Mouse (Mus musculus) thymus, postnatal 0 days (tissue): ENCODE data around the gene Dab2. TPM values are rescaled to one million over a fixed set of nuclear protein-coding genes. Genes with fewer than 3 reads are reported as not detected.

Experiments
- DNase-seq: peaks from one replicate; pipeline ENCODE4 v3.0.0-alpha.2; 2015; ENCODE audit warnings: low spot score
- polyA plus RNA-seq: library from polyadenylated mRNA; unstranded; fragments of >200 nt; fragmentation: Nextera tagmentation; extraction: Ambion mirVana; gene quantifications from 2 replicates; pipeline ENCODE4 v1.2.1, GENCODE M21; 2015

Dab2 gene
- 5.0 and 7.1 TPM in 2 replicates for polyA plus RNA-seq

DNA sequence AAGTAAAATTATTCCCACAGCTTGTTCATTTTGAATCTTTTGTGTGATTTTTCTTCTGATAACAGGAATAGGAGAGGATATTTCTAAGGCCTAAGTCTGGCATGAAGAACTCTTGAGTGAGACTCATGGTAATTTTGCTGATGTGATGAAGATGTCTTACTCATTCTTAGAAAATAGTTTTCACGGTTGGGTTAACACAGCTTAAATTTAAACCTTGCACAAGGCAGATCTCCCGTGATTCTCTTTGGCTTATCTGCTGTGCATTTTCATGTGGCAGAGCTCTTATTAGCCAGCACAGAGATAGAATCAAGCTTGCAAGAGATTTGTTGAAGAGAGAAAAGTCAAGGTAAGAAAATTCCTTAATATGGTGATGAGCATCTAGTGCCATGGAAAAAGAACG lies at the start of gene Dab2:
TSS of gene Dab2 (plus strand) at position 235 of the 400 bp plus-strand sequence.
- DNase-seq = no peak

DNA sequence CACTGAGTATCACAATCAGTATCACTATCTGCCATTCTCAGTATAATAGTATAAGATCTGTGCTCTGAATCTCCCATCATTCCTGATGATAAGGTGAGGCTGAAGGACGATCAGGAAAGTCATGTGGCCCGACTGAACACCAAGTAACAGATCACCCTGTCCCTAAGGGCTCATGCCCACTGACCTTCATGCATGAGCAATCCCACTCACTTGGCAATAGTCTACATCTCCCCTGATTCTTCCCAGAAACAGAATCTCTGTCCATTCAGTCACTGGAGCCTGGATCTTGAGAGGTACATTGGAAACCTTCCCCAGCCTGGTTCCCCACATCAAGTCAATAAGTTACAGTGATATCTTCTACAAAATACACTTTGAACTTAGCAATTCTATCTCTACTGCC lies 46.1 kb upstream of the Dab2 start:
- DNase-seq = no peak

DNA sequence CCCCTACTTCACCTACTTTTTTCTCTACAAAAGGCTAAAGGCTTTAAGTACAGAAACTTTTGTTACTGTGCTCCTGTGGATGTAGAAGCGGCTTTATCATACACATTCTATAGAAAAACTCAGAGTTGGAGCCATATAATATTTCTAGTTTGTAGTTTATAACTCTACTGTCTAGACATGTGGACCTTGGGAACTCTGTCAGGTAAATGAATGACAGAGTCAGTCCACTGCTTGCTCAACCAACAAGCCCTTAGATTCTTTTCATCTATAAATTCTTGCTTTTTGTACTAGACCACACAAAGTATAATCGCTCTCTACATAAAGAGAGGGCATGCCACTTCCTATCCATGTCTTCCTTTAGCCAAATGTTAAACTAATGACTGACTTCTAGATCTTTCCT lies 45.2 kb upstream of the Dab2 start:
- DNase-seq = no peak

DNA sequence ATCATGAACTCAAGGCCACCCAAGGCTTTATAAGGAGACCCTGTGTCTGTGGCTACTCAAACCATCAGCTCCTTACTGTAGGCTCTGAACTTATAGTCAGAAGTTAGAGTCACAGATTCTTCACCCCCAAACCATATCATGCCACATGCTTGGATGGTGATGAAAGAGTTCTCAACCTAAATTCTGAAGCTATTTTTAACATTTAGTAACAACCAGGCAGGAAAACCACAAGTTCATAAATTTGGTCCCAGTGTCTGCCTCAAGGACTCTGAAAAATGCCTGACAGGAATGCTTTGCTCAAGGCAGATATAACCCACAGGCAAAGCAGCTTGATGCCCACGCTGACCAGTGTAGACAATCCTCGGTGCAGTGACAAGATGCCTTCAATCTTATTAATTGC lies 42.5 kb upstream of the Dab2 start:
- no peak for DNase-seq

DNA sequence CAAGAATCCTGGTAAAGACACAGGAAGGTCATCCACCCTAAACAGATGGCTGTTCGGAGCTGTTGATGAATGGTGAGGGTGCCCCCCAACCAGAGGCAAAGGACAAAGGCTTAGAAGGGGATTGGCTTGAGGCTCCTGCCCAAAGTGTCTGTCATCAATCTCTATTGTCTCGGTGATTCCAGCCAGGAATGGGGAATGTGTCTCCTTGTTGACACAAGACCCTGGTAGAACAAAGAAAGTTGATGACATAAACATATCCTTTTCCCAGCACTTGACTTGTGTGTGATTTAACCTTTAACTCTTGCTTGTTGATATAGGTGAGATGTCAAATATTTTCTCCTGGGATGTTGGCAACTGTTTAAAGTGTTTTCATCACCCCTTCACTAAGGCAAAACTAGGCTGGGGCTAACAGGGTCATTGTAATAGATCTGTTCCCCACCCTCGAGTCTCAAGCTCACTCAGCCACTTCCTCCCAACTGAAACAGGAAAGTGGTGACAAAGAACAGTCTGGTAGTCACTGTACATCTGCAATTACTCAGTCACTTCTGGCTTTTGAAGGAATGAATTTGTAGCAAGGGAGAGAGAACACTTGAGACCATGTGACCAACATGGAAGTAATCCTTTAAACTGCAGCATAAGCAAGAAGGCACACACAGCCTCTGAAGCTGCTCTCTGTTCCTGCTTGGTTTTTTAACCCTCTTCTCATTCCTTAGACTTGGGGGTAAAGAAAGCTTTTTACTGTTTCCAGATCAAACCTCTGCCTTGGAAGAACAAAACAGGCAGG lies 39.4 kb upstream of the Dab2 start:
- peak; percentile 3 for DNase-seq

DNA sequence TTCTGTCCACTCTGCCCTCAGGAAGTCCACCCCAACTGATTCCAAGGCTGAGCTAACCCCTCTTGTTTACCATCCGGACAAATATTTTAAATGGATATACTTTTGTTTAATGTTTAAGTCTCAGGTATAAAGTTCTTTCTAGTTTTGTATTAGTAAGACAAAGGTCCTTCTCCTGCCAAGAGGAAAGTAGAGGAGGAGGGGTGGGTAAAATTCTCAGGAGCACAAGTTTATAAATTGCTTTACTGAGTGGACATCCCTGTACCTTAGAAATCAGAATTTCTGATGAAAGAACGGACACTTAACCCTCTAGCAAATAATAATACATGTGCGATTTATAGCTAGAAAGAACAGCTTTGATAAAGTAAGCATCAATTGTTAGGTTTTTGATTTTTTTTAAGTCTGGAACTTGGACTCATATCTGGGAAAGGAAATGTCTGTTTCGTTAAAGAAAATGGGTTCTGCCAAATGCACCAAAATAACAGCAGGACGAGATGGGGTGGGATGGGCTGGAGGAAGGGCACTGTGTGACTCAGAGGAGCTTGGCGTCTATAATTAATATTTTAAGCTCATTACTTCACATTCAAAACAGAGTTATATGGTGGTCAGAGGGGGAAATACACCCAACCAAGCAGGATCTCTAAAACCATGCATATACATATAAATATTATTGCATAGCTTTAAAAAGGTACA lies 38.7 kb upstream of the Dab2 start:
- DNase-seq = no peak

DNA sequence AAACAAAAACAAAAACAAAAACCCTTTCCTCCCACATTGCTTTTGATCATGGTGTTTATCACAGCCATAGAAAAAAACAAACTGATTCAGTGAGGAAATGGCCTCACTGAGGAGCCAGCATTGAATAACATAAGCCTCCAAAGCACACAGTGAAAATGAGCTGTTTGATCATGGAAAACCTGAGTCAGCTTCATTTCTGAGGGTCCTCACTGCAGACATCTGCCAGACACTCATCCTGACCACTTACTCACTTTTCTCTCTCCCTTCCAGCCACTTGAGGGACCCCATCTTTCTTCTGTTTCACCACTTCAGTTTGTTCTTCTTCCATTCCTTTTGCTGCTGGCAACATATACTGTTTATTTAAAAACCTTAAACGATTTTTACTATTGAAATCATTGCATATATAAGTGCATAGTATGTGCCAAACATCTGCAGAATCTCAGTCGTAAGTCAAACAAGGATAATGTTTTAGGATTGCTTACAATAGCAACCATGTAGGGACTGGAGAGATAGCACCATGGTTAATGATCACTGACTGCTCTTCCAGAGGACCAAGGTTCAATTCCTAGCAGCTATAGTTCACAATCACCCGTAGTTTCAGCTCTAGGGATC lies 32.3 kb upstream of the Dab2 start:
- DNase-seq = no peak

DNA sequence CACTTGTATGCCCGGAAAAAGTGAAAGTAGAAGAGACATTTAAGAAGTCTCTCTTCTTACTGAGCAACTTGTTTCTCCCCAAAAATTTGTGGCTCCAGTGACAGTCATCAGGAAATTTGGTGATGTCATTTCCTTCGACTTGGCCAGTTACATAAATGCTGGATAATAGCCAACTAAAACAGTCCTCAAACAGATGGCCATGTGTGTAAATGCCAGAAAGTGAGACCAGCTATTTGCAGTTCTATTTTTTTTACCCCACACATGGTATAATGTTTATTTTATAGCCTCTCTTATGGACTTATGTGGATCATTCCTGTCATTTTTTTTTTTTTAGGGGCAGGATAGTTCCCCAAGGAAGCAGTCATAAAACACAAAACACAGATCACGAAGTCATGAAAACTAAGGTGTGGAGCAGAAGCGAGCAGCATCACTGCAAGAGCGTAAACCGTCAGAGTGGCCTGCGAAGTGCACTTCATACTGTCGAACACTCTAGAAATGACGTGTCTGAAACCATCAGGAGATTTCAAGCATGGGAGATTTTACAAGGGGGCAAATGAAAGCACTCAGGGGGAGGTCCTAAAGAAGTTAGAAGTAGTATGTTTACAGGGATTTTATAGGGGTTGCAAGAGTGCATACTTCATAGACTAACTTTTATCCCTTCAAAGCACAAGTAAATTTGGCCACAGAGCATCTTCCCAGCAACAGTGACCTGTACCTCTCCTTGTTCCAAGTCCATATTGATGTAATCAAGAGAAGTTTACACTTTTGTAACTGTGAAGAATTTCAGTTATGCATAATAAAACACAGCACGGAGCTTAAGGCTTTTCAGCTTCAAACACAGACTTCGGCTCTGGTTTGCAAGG lies 20.8 kb upstream of the Dab2 start:
- no peak for DNase-seq

DNA sequence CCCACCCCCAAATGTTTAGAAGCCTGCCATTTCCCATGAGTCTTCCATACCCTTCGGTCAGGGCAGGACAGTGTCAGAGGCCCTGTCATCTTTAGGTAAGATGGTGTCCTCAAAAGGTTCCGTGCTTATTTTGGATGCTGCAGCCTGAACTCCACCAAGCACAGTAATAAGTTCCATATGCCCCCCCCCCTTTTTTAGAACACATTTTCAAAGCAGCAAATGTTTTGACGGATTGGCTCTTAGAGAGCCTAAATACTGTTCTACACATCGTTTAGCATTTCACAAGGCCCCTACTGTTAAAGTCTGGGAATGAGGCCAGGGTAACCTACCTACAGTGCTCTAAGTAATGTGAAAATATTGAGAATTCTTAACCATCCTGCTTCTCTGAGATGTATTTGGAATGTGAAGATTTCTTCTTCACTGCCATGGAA lies 19.6 kb upstream of the Dab2 start:
- no peak for DNase-seq

DNA sequence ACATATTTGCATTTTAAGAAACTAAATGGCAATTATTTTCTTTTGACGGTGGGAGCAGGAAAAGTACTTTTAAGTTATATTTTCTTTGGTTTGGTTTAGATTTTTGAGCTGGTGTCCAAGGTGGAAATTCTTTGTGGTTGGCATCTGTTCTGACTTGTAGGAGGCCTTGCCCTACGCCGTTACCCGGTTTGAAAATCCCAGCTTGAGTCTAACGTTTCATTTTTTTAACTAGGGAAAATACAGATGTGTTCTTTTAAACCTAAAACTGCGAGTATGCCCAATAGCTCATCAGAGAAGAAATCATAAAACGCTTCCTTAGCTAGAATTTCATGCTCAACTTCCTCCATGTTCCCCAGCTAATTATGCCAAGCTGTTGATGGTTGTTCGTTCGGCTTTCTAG lies 16.3 kb upstream of the Dab2 start:
- no peak for DNase-seq

DNA sequence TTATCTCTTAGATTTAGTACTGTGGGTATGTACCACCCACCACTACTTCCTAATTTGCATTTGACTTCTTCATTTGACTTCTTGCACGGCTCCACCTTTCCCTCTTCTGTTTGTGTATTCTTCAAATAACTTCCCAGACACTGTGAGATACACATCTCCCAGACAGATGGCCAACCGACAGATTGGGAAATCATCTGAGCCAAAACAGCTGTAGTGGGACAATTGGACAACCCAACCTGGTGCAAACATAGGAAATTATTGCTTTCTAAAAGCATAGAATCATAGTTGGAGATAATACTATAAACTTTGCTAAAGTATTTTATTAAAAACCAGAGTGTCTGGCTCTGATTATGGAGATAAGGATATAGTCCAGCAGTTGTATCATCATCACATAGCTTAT lies 3.5 kb upstream of the Dab2 start:
- DNase-seq = no peak

DNA sequence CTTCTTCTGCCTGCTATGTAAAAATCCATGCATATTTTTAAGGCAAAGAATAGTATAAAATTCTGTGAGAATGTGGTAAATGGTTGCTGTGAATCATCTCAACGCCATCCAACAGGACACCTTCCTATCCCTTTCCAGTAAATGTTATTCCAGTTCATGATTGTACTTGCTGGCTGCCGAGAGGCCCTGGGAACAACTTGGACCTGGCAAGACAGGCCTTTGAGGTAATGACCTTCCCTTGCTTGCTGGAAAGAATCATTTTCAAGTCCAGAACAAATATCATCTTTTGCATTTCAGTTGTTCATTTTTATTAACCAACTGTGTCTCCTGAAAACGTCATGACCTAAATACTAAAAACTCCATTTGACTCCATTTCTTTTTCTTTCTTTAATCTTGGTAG lies 862 bp upstream of the Dab2 start:
- DNase-seq = no peak

DNA sequence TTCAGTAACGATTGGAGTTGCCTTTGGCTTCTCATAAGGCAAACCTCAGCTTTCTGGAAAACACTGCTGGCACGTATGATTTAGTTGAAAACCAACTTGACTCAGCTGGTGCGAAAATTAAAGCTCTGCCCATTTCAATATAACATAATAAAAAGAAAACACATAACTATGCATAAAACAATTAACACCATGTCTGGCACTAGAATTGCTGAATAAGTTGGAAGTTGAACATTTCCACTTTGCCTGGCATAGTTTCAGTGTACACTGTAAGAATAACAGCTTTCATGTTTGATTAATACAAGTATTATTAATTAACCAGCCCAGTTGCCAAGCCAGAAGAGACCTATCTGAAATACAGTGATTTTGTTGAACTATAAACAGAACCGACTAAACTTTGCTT lies 2.6 kb downstream of the Dab2 start:
- DNase-seq = no peak

DNA sequence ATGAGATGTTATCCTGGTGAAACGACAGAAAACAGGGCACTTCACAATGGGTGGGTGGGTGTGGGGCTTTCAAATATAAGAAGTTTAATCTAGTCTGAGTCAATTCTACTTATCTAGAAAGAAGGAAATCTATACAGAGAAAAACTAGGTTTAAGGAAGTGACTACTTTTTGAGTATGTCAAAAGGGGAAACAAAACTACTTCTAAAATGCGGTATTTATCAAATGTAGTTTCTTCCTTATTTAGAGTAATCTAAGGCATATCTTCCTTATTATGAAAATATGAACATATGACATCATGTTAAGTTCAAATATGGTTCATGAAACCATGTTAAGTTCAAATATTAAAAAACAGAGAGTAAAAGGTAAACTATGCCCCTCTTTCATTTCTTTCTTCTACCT lies 4.2 kb downstream of the Dab2 start:
- DNase-seq = no peak

DNA sequence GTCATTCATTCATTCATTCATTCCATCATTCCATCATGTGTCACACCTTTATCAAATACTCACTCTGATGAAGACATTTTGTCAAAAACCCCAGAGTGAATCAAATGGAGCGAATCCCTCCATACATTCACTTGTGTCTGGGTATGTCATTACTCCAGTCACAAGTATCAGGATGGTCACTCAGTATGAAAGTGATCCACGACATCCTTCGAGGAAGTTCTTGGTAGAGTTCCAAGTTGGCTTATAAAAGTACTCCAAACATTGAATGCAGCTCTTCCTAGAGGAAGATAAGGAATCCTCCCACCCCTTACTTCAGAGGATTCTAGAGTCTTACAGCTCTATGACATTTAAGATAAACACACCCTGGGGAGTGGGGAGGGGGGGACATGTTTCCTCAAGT lies 10.0 kb downstream of the Dab2 start:
- DNase-seq = no peak

DNA sequence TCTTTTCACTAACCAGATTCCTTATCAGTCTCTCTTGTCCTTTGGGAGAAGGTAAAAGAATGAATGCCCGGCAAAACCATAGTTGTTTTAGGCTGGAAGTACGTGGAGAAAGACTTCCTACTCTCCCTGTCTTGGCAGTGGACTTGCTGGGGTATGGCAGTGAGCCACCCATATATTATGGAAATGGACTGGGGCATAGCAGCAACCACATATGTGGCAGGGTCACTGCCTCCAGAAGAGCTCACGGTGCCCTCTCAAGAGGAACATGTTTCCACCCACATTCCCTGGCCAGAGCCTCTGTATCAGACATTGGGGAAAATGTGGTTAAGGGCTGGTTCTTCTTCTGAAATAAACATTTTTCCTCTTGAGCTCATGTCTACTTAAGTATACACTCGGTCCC lies 10.8 kb downstream of the Dab2 start:
- DNase-seq = no peak

DNA sequence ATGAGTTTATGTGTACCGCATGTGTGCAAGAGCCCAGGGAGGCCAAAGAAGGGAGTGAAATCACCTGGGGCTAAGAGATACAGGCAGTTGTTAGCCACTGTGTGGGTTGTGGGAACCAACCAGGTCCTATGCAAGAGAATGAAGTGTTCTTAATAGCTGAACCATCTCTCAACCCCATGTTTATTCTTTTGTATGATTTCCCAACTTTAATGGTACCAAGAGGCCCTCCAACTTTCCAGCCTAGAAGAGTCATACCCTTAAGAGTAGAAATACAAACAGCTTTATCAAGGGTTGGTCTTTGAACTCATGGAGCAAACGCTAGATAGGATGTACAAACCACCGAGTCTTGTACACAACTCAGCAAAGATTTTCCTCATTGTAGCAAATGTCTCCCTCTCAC lies 12.8 kb downstream of the Dab2 start:
- DNase-seq = no peak

DNA sequence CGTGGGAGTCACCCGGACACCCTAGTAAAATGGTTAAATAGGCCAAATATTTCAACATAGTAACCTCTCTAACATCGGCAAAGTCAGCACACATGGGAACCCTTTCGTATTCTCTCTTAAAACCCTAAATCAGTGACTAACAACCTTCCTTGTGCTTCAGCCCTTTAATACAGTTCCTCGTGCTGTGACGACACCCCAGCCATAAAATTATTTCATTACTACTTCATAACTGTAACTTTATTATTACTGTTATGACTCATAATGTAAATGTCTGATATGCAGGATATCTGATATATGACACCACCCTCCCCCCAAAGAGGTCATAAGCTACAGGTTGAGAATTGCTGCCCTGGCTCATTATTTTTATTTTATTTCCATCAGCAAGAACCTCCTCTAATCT lies 19.8 kb downstream of the Dab2 start:
- DNase-seq = no peak

DNA sequence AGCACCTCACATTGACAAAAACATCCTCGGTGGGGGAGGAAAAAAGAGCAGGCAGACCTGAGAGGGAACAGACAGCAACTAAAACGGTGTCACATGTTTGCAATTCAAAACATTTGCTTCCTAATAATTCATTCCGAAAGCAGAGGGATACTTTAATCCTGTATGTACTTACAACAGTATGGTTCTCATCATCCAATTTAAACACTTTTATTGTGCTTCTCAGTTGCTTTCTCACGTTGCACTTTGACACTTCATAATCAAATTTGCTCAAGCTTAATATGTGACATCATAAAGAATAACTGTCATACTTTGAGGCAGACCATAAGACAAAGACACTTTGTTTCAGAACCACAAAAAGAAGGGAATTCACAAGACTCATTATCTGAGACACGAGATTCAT lies 20.9 kb downstream of the Dab2 start:
- no peak for DNase-seq

DNA sequence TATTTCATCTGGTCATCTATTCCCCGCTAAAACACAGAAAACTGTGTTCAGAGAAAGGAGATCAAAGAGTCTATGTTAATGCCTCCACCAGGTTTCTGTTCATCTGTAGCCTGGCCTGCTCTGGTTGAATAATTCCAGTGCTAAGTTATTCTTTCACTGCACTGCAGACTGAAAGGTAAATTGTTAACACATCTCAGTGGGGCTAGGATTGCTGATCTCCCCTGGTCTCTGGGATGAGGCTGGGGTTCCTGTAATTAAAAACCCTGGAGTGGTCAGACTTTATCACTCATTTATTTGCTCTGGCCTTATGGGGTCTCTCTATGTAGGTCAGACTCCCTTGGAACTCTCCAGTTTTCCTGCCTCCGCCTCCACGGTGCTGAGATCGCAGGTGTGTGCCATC lies 21.7 kb downstream of the Dab2 start:
- no peak for DNase-seq

DNA sequence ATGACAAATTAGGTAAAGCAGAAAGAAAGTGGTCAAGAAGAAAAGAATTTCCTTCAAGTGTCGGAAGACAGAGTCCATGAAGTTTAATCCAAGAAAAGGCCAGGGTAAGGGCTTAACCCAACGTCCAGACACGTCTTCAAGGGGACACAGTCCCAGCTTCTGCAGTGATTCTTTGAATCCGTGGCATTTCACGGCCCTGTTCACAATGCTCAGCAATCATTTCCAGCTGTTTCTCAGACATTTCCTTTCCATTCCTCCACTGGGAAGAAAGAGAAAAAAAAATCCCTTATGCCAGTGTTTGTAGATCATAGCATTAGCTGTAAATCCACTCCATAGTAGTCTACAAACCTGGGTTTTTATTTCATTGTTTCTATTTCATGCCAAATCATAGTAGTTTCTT lies 22.7 kb downstream of the Dab2 start:
- no peak for DNase-seq

DNA sequence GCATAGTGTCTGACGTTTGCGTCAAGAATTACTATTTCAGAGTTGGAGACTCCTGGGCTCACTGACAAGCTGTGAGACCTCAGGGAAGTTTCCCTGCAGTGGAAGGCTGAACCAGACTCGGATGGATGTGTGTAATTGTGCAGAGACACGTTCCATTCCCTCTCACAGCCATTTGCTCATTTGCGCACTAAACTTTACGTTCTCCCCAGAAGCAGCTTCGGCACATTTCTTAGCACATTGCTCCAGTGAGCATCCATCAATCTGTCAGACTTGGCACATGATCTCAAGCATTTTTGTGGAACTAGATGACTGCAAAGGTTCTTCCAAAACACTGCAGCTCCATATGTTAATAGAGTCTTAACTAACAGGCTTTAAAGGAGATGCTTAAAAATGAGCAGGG lies 24.0 kb downstream of the Dab2 start:
- DNase-seq = no peak
